Comparison of ENCODE assay signal across 8 mouse cellular contexts in the genomic region with DNA sequence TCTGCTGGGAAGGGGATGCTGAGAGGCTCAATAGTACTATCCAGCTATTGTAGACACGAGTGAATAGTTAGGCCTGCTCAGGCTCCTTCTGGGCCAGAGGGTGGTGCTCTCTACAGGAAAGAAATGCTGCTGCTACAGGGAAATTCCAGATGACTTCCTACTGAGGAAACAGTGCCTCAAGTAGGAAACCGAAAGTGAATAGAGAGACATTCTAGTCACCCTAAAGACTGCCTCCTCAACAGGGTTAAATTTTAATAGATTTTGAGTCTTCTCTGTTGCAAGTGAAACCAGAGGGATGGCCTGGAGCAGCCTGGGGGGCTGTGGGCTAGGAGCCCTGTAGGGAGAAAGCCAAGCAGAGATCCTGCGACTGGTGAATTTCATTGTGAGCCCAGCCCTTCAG. TPM values are rescaled to one million over a fixed set of nuclear protein-coding genes. Genes with fewer than 3 reads are reported as not detected.
DNase-seq lines count a peak whose midpoint lies in the region; ATAC-seq lines count a peak whose summit lies in the region.

No protein-coding gene starts in this region.

- peaks cover 12% of the 10 kb centered on the region for H3K4me1 ChIP-seq in hindbrain, embryonic 15.5 days (replicated peaks)
- peaks cover 14% of the 10 kb centered on the region; the same call in 1 of the 2 replicates for H3K4me1 ChIP-seq in hindbrain, embryonic 14.5 days (replicated peaks; ENCODE audit: control insufficient read depth, insufficient read depth, low read length)
- H3K4me1 ChIP-seq in kidney, embryonic 16.5 days (ENCODE audit: insufficient read depth, low read length) = peaks cover 6% of the 10 kb centered on the region; the same call in 1 of the 2 replicates

- H3K4me2 ChIP-seq in hindbrain, embryonic 15.5 days = 0 out of 2 replicates have a peak overlapping the region, but pooled peaks have one; percentile 11
- no peak overlapping the region for H3K4me2 ChIP-seq in hindbrain, embryonic 14.5 days (replicated peaks)
- H3K4me2 ChIP-seq in kidney, embryonic 16.5 days (replicated peaks; ENCODE audit: low read depth, low read length) = peak overlapping the region; percentile 24

- no peak for ATAC-seq in hindbrain, embryonic 15.5 days (ENCODE audit: low FRiP score, low read depth)
- no peak for ATAC-seq in hindbrain, embryonic 14.5 days (ENCODE audit: low FRiP score)
- peak; percentile 55 for ATAC-seq in granulocyte monocyte progenitor cell, adult 5-6 weeks (replicated peaks; ENCODE audit: poor library complexity, severe bottlenecking)
- no peak for ATAC-seq in kidney, embryonic 16.5 days (ENCODE audit: low FRiP score, low TSS enrichment)
- ATAC-seq in megakaryocyte progenitor cell, adult 5-6 weeks (replicated peaks; ENCODE audit: poor library complexity) = peak; percentile 23

- H3K9ac ChIP-seq in hindbrain, embryonic 15.5 days = no peak overlapping the region
- H3K9ac ChIP-seq in hindbrain, embryonic 14.5 days = no peak overlapping the region
- no peak overlapping the region for H3K9ac ChIP-seq in kidney, embryonic 16.5 days (replicated peaks; ENCODE audit: low read length)

- no peak for DNase-seq in hindbrain, embryonic 14.5 days (ENCODE audit: low spot score)
- no peak for DNase-seq in left cerebral cortex, postnatal 25 days (ENCODE audit: low spot score in 2 of 2)
- DNase-seq in gastrocnemius, adult 8-10 months (ENCODE audit: low spot score in 2 of 2) = no peak
- no peak for DNase-seq in ovary, postnatal 14 days (ENCODE audit: low spot score)

- H3K27me3 ChIP-seq in hindbrain, embryonic 15.5 days = peaks cover 33% of the 10 kb centered on the region
- peaks cover 37% of the 10 kb centered on the region for H3K27me3 ChIP-seq in hindbrain, embryonic 14.5 days (ENCODE audit: control insufficient read depth, insufficient read depth, low read length)
- peaks cover 15% of the 10 kb centered on the region; the same call in 1 of the 2 replicates for H3K27me3 ChIP-seq in kidney, embryonic 16.5 days (ENCODE audit: insufficient read depth, low read length)

- no peaks in the 10 kb centered on the region for H3K36me3 ChIP-seq in hindbrain, embryonic 15.5 days
- H3K36me3 ChIP-seq in hindbrain, embryonic 14.5 days (replicated peaks; ENCODE audit: control insufficient read depth, insufficient read depth) = no peaks in the 10 kb centered on the region
- H3K36me3 ChIP-seq in kidney, embryonic 16.5 days (ENCODE audit: insufficient read depth, low read length) = no peaks in the 10 kb centered on the region

- H3K9me3 ChIP-seq in hindbrain, embryonic 15.5 days = no peaks in the 10 kb centered on the region
- H3K9me3 ChIP-seq in hindbrain, embryonic 14.5 days (ENCODE audit: control insufficient read depth, low read length) = no peaks in the 10 kb centered on the region
- H3K9me3 ChIP-seq in kidney, embryonic 16.5 days (ENCODE audit: low read length) = no peaks in the 10 kb centered on the region

- H3K4me3 ChIP-seq in hindbrain, embryonic 15.5 days = no peak overlapping the region
- no peak overlapping the region for H3K4me3 ChIP-seq in hindbrain, embryonic 14.5 days (replicated peaks; ENCODE audit: low read length)
- peak overlapping the region; percentile 26 for H3K4me3 ChIP-seq in kidney, embryonic 16.5 days (ENCODE audit: low read length)

- 29% methylated on average over 3 of the region's 3 CpGs for WGBS in hindbrain, embryonic 15.5 days
- 27% methylated on average over 3 of the region's 3 CpGs for WGBS in hindbrain, embryonic 14.5 days
- 32% methylated on average over 3 of the region's 3 CpGs for WGBS in kidney, embryonic 16.5 days

- intact Hi-C loops in left cerebral cortex, postnatal 25 days (cut with DNase I) = no loop called here

- no peak overlapping the region for H3K27ac ChIP-seq in hindbrain, embryonic 15.5 days (replicated peaks)
- no peak overlapping the region for H3K27ac ChIP-seq in hindbrain, embryonic 14.5 days
- H3K27ac ChIP-seq in kidney, embryonic 16.5 days (ENCODE audit: low read length) = peak overlapping the region; percentile 59; the same call in 1 of the 2 replicates

RNA-seq across cellular contexts. Expression of a gene that starts 2.2 kb away (rescaled TPM):
- polyA plus RNA-seq in hindbrain, embryonic 15.5 days (2015; fragmentation: Nextera tagmentation; extraction: Ambion mirVana) = 0.34 and 0.77 TPM in 2 replicates
- polyA plus RNA-seq in hindbrain, embryonic 14.5 days (2014; fragmentation: Nextera tagmentation; extraction: Ambion mirVana) = 0.38 and 0.66 TPM in 2 replicates
- 10.7 and 16.7 TPM in 2 replicates for total RNA-seq in granulocyte monocyte progenitor cell, adult 5-6 weeks (2014; fragmentation: Nextera tagmentation)
- 11.6 and 11.7 TPM in 2 replicates for total RNA-seq in granulocyte monocyte progenitor cell, adult 5-6 weeks (2017)
- polyA plus RNA-seq in kidney, embryonic 16.5 days (2015; fragmentation: Nextera tagmentation; extraction: Ambion mirVana) = 1.3 and 1.4 TPM in 2 replicates
- total RNA-seq in megakaryocyte progenitor cell, adult 5-6 weeks (2015) = 8.2 and 10.5 TPM in 2 replicates
- total RNA-seq in megakaryocyte progenitor cell, adult 5-6 weeks (2017) = 9.4 and 14.5 TPM in 2 replicates
- total RNA-seq in left cerebral cortex, postnatal 25 days (2021) = 1 to 10 TPM; 1.1 to 1.4 TPM
- 1 to 10 TPM; 1.7 to 2.5 (median 2.3) TPM for total RNA-seq in gastrocnemius, adult 8-10 months (2022)

Comparison
In these comparisons a context has a peak if more than half of its experiments do, and no peak if none do; other contexts are left out.
1. ATAC-seq: peak in granulocyte monocyte progenitor cell, adult 5-6 weeks (single experiment) and megakaryocyte progenitor cell, adult 5-6 weeks (single experiment); none in hindbrain, embryonic 15.5 days (single experiment), hindbrain, embryonic 14.5 days (single experiment) and kidney, embryonic 16.5 days (single experiment).